Mouse (Mus musculus) CD4-positive, CD25-positive, alpha-beta regulatory T cell, adult 2 months (primary cell): ENCODE results near the gene Map3k14.

ENCODE experiments used
- DNase-seq: peaks from one replicate; pipeline ENCODE4 v3.0.0-alpha.2; 2012; ENCODE audit warnings: low read depth, low spot score

The Map3k14 gene

DNA sequence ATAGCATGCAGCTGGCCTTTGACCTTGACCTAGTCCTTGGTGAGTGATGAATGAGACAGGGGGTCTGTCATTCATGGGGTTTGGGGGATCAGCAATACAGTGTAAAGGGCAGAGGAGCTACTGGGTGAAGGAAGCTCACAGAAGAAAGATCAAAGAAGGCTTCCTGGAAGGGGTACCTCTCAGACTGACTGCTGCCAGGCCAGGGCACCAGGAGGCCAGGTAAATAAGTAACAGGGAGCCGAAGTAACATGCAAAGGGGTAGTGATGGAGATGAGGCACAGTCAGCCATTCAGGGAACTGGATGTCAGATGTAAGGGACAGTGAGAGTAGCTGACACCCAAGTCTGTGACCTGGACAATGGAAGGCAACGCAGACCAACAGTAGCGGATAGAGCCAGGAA lies 5.6 kb upstream of the Map3k14 start:
- DNase-seq = no peak

- DNase-seq = peak; percentile 83
Measured at GRCm38 (mm10) chr11:103271979-103272378, 4.7 kb upstream of the Map3k14 start.

GRCm38 (mm10) chr11:103269426-103269825 lies 2.2 kb upstream of the Map3k14 start:
- no peak for DNase-seq

DNA sequence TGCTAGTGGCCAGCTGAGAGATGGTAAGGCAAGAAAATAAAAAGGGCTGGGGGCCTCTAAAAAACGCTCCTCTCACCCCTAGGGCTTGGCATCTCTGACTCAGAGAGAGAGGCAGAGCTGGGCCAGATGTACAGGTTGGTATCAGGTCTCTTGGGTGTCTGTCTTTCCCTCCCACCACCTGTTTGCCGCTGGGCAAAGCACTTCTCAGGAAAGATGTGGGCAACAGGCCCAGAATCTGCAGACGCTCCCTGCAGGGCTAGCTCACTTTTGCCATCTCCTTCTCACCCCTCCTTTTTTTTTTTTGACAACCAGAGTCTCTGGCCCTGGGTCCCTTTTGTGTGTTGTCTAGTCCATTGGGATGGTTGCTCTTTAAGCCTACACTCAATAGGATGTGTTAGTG lies 1.6 kb upstream of the Map3k14 start:
- no peak for DNase-seq

DNA sequence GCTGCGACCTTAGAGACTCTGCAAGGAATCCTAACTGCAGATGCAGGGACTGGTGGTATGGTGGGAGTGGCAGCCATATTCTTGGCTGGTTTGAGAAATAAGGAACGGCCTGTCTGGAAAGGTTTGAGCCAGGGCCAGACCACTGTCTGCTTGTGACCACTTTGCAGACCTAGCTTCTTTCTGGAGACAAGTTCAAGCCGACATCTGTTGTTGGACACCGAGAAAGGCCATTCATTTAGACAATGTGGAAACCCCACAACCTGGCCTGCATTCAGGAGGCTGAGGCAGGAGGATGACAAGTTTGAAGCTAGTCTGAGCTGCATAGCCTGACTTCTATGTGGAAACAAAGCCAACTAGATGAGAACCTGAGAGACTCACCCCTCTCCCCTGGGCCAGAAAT lies 1.1 kb upstream of the Map3k14 start:
- DNase-seq = no peak

DNA sequence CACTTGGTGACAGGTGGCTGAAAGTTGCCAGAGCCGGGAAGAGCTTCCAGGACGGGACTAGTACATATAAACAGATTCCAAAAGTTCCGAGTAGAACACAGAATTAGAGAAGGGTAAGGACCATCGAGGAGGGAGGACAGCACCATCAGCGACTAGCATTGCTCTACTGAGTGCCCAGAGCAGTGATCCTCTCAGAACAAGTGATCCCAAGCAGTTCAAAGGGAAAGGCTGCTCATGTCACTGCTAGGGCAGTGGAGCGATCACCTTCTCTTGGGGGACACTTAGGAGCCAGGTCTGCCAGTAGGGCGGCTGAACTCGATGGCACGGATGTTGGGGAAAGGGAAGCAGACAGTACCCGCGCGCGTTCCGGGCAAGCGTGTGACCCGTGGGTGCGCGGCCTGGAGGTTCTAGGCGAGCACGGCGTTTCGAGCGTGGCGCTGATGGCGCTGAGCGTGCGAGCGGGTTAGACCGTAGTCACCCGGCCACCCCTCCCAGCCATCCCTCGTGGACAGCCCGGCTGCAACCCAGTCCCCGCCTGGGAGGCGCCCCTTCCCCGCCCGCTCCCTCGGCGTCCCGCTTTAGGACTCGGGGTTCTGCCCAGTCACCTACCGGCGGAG lies 435 bp downstream of the Map3k14 start:
- no peak for DNase-seq

DNA sequence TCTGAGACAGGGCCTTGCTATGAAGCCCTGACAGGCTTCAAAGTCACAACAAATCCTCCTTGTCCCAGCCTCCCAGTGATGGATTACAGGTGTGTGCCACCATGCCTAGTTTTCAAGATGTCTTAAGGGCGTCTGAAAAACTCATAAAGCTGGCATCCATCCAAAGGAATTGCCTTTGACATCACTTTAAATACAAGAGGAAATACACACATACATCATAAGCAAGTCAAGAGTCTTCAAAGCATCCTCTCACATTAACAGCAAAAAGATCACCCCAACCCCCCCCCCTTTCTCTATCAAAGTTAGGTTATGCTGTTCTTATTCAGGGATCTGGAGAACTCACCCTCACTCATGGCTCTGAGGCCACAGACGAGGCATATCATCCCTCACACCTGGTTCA lies 1.4 kb downstream of the Map3k14 start:
- peak; percentile 87 for DNase-seq

DNA sequence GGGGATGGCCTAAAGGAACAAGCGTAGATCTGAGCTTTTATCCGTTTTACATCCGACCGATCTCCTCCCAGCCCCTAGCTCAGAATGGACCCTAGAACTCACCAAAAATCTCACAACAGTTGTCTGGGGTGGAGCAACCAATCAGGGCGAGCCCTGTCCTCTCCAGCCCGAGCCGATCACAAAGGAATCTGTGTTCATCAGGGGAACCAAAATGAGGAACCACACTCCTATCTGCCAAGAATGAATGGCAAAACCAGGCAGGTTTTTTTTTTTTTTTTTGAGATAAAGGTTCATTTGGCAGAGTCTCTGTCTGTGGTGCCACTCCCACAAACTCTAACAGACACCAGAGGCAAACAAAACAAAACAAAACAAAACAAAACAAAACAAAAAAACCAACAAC lies 2.1 kb downstream of the Map3k14 start:
- peak; percentile 38 for DNase-seq

GRCm38 (mm10) chr11:103264427-103265005 lies 2.8 kb downstream of the Map3k14 start:
- DNase-seq = peak; percentile 60

DNA sequence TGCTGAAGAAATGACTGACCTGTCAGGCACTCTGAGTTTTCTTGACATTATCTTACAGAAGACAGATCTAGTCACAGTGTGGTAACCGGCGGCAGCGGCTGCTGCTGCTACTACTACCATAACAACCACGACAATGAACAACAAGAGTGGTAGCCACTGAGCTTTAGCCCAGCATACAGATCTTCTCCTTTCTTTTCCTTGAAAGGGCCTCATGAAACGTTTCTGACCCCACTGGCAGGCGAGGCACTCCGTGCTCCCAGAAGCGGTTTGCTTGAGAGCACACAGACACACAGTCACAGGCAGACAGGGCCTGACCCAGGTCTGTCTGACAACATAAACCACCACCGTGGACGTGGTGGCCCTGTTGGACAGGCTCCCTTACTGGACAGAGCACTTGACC lies 3.7 kb downstream of the Map3k14 start:
- peak; percentile 31 for DNase-seq

GRCm38 (mm10) chr11:103262412-103263267 lies 4.6 kb downstream of the Map3k14 start:
- DNase-seq = peak; percentile 86

- DNase-seq = no peak
Measured at GRCm38 (mm10) chr11:103261671-103262411, 5.4 kb downstream of the Map3k14 start.

- peak; percentile 25 for DNase-seq
Measured at GRCm38 (mm10) chr11:103260515-103261192, 6.6 kb downstream of the Map3k14 start.

- no peak for DNase-seq
Measured at GRCm38 (mm10) chr11:103260034-103260433, 7.2 kb downstream of the Map3k14 start.

- no peak for DNase-seq
Measured at GRCm38 (mm10) chr11:103257938-103258481, 9.3 kb downstream of the Map3k14 start.

DNA sequence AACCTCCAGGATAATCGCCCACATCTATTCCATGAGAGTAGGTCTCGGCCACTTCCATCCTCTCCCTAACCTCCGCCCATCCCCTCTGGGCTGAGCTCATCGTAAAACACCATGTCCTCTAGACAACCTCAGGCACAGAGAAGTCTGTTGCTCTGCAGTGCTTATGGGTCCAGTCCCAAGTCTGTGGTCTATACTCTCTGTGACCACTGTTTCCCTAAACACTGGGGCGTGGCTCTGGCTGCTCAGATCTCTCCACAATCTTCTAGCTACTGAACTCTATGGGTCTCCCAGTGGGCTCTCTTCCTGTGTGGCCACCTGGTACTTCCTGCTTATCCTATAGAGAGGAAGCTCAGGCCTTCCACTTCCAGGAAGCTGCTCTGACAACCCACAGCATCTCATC lies 13.7 kb downstream of the Map3k14 start:
- no peak for DNase-seq

DNA sequence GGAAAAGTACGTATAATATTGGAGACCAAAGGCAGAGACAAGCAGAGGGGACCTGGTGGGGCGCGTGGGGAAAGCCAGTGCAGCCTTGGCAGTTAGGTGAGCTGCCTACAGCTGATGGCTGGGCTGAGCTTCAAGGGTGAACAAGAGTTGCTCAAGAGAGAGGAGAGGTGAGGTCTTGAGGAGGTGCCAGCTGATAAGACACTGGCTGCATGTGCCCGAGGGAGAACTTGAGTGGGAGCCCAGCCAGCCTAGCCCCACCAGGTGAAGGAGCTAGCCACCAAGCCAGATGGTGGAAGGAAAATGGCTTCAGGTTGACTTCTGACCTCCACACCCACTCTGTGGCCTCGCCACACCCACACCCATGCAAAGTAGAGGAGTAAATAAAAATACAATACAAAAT lies 14.9 kb downstream of the Map3k14 start:
- no peak for DNase-seq

DNA sequence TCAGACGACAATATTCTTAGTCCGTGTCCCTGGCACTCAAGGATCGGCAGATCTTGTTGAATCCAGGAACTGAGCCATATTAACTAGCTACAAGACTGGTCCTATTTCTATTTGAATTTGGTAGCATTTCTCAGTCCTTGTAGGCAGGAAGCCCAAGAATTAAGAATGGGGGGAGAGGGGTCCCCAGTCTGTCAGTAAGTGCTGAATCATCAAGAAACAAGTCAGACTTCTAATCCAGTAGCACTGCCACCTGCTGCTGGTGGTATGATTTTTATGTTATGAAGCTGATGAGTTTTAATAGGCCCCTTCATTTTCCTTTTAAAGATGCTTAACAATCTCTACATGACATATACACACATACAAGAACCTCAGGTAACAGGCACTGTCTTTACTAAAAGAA lies 16.9 kb downstream of the Map3k14 start:
- DNase-seq = no peak

DNA sequence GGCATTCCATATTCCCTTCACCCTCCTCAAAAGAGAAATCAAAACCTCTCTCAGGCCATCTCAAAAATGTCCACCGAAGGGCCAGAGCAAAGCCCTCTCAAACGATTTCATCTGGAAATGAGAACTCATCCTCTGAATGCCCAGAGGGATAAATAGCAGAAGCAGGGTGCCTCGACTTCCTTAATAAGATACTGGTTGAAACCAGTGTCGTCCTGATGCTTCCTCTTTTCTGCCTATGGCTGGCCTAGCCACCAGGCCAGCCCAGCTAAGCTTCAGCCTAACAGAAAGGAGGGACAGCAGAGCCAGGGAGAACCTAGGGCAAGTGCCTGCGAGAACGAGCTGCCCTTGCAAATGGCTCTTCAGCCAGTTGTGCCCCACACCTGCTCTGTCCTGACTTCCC lies 17.8 kb downstream of the Map3k14 start:
- no peak for DNase-seq

DNA sequence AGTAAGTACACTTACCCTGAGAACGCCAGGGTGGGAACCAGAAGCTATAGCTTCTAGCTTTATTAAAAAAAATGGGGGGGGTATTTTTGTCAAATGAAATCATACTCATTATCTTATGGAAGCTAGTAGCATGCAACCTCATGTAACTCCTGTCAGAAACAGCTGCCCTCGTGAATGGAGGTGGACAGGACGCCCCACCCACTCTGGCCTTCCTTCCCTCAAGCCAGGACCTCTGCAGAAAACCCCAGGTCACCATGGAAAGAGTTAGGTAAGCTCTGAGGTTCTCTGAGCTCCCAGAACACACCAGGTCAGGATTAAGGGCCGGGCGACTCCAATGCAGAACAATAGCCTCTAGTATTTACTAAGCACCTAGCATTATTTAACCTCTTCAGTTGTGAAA lies 18.4 kb downstream of the Map3k14 start:
- DNase-seq = no peak

DNA sequence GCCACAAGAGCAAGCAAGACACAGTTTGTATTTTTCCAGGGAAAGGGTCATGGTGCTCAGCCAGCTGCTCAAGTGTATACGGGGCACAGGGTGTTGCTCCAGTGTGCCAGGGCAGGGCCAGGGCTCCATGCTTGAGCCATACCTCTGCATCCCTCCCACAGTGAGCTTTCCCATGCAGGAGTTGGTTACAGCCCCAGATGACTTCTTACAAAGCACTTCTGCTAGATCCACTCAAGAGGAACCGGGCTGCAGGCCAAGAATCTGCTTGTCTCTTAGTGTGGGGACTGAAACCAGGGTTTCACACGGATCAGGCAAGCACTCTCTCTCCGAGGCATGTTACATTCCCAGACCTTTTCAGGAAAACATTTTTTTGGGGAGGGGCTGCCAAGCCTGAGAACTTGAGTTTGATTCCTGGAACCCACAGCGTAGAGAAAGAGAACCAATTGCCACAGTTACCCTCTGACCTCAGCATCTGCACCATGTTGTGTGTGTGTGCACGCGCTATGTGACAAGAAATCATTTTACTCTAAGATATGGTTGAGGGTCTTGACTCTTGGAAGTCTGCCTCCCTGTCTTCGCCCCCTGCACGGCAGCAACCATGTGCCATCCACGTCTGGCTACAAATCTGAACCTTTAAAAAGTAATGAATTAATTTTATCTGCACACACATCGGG lies 19.6 kb downstream of the Map3k14 start:
- DNase-seq = no peak
